Mouse (Mus musculus) hematopoietic stem cell, adult 5-6 weeks (primary cell): ENCODE measurements around the gene Gpsm3. TPM values are rescaled to one million over a fixed set of nuclear protein-coding genes. Genes with fewer than 3 reads are reported as not detected.

ENCODE experiments used
- ATAC-seq, 2 experiments: fragments of 125-278 bp in 1 of 2; replicated peaks in 1 of 2; 2 replicates each; pipeline ENCODE4 v1.8.0; 2016 to 2017; ENCODE audit warnings: inconsistent platforms in 2 of 2, mild to moderate bottlenecking in 2 of 2, moderate number of reproducible peaks in 2 of 2, low read depth in 1 of 2, moderate TSS enrichment in 1 of 2; ENCODE audit not compliant: low FRiP score in 2 of 2, poor library complexity in 2 of 2, severe bottlenecking in 2 of 2, insufficient read depth in 1 of 2, low TSS enrichment in 1 of 2
- total RNA-seq: library from RNA; stranded (forward); fragments of 172-1452, 232-1000 nt; gene quantifications from 2 replicates; pipeline ENCODE4 v1.2.3, GENCODE M21; 2017

Gpsm3 gene
- total RNA-seq, 1 experiment from 2014 or later, result 31.2 TPM

GRCm38 (mm10) chr17:34615871-34616270 lies 26.3 kb downstream of the Gpsm3 start, which contains the start of gene Egfl8:
Gene Egfl8, minus strand, starts transcription at chr17:34615971.
- no peak for ATAC-seq

DNA sequence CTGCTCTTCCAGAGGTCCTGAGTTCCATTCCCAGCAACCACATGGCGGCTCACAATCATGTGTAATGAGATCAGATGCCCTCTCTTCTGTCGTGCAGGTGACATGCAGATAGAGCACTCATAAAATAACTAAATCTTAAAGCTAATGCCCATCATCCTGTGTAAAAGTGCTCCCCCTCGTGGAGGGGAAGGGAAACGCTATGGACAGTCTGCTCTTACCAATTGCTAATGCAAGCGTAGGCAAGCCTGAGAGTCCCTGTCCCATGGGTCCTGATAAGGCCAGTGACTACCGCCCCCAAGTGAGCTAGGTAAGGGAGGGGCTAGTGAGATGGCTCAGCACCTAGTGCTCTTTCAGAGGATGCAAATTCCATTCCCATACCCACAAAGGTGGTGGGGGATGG lies 29.4 kb downstream of the Gpsm3 start:
- ATAC-seq, result peak; percentile 43 to 71; a peak in 3 of 4 replicates

DNA sequence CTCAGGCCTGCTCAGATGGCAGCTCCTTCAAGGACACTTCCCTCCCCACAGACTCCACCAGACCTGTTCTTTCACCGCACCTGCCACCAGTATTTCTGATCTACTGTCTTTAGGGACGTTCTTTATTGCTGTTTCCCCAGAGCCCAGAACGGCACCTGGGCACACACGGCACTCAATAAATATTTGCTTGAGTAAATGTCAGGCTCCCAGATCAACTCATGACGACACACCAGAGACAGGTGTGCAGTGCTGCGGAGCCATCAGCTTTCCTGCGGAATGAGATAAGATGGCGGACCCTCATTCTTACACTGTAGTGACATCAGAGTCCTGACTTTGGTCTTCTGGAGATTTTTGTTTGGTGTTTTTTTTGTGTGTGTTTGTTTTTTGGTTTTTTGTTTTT lies 31.4 kb downstream of the Gpsm3 start:
- no peak for ATAC-seq

- no peak for ATAC-seq
Measured at GRCm38 (mm10) chr17:34623161-34623560, 33.6 kb downstream of the Gpsm3 start.

DNA sequence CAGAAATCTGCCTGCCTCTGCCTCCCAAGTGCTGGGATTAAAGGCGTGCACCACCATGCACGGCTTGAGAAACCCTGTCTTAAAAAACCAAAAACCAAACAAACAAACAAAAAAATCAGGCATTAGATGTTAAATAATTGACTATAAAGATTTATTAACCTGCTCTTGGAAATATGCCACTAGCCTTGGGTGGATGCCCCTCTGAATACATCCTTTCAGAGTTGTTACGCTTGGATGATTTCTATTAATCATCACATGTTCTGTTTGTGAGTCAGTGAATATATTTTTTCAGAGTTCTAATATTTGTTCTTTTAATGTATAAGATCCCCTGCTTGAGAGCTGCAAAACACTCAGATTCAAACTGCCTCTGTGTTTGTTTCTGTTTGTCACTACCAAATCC lies 35.4 kb downstream of the Gpsm3 start:
- ATAC-seq, result no peak

- no peak for ATAC-seq
Measured at GRCm38 (mm10) chr17:34626062-34626772, 36.6 kb downstream of the Gpsm3 start.

DNA sequence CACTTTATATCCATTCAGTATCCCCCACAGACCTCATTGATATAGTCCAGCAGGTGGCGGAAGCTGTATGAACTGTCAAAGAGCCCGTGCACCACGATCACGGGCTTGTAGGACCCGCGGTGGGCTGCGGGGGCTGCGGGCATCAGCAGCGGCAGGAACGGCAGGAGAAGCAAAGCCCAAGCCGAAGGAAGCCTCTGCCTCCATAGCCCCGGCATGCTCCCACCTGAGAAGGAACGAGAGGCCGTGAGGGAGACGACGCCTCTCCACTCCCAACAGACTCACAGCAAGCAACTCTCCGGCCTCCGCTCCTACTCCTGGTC lies 37.1 kb downstream of the Gpsm3 start:
- peak; percentile 18 to 22; a peak in 3 of 4 replicates for ATAC-seq

DNA sequence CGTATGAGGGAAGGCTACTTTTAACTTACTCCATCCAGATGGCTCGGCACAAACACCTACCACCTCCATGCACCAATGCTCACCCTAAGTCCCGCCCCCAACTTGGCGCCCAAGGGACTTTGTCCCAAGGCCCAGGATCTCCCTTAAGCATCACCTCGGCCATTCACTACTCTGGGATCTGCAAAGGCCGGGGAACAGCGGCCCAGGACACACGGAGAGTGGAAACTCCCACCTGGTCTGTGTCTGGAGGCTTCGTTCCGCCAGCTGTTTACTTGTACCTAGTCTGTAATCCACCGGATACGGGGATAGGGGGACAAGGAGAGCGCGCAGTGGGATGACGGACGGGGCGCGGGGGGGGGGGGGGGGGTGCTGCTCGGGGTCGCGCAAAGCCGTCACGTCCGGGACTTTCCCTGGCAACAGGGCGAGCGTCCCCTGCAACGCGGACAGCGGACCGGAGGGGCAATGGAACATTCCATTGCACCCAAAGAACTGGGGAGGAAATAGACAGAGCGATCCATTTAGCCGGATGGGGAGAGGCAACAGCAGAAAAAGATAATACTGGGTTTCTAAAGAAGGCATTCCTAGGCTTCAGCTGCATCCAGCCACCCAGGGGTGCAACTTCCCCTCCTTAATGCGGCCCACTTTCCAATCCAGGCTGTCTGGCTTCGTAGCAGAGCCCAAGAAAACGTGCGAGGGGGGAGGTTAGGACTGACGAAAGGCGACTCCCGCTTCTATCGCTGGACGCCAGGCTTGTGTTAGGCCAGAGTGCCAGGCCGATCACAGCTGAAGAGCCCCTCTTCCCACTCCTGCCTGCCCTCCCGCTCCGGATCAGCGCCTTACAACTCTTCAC lies 37.7 kb downstream of the Gpsm3 start:
- peak; percentile 42 to 57 for ATAC-seq

- ATAC-seq, result 0 out of 4 replicates have a peak, but pooled peaks of 1 of the 2 experiments have one; percentile 2
Measured at GRCm38 (mm10) chr17:34627943-34628643, 38.5 kb downstream of the Gpsm3 start, which contains the start of gene Ppt2. Gene Ppt2, minus strand, starts transcription at chr17:34628510.

DNA sequence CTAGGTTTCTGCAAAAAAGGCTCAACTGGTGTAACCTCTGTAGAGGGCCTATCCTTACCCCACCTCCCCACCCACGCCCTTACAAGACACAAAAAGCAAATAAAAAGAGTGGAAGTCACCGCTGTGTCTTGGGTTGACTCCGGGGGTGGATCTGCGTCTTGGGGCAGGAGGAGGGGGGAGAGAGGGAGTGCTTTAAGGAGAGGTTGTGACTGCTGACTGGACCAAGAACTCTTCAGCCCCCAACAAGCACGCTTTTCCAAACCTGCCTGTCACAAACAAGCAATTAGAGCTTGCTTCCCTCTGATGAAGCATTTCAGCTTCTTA lies 39.0 kb downstream of the Gpsm3 start:
- ATAC-seq, result no peak

DNA sequence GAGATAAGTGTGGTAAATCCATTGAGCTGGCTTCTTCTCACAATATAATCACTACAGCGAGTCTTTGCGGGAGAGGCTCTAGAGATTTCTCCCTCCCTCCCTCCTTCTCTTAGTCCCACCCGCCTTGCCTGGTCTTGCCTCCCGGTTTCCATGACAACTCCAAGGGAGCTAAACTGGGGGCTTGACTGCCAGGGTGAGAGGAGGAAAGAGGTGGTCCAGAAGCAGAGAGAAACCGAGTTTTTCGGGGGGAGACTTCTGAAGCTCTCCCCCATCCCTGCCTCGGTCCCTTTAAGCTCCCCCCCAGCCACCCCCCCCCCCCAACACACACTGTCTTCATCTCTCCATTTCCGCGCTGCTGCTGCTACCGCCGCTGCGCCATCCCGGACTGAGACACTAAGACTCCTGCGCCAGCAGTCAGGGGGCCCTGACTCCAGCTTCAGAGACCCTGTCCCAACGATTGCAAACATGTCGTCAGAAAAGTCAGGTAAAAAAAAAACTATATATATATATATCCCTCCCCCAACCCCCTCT lies 39.7 kb downstream of the Gpsm3 start, which contains the start of gene Prrt1:
Gene Prrt1, plus strand, starts transcription at position 313 of the 531 bp plus-strand sequence.
- ATAC-seq, result no peak

- ATAC-seq, result no peak
Measured at GRCm38 (mm10) chr17:34629796-34630603, 40.4 kb downstream of the Gpsm3 start.

- ATAC-seq, result no peak
Measured at GRCm38 (mm10) chr17:34630761-34631301, 41.2 kb downstream of the Gpsm3 start.

GRCm38 (mm10) chr17:34631647-34632046 lies 42.0 kb downstream of the Gpsm3 start:
- ATAC-seq, result no peak

GRCm38 (mm10) chr17:34632261-34632691 lies 42.7 kb downstream of the Gpsm3 start:
- ATAC-seq, result peak; percentile 87

DNA sequence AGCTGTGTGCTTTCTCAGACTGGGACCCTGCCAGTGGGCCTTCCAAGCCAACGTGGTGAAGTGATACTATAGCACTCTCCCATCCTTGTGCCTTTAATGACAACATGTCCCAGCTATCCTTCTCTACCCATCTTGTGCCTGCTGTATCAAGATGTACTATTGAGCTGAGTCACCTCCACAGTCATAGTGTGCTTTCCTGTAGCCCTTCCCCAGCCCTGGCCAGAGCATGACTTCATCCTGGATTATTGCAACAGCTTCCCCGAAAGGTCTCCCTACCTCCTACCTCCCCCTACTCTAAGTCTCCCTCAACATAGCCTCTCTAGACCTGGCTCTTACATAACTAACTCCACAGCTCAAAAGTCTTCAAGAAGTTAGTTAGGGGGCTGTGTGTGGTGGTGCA lies 46.1 kb downstream of the Gpsm3 start:
- no peak for ATAC-seq

- no peak for ATAC-seq
Measured at GRCm38 (mm10) chr17:34637459-34637858, 47.9 kb downstream of the Gpsm3 start.
